Mouse (Mus musculus) forebrain, embryonic 11.5 days (tissue): Measurements from ENCODE around the gene Mfsd7a. TPM values are rescaled to one million over a fixed set of nuclear protein-coding genes. Genes with fewer than 3 reads are reported as not detected.

Experiments
- ATAC-seq: fragments of 200-750 bp; cut with Nextera tagmentation; replicated peaks from 2 replicates; pipeline ENCODE4 v1.8.0; 2017; ENCODE audit warnings: moderate TSS enrichment; ENCODE audit not compliant: low FRiP score
- DNase-seq: peaks from one replicate; pipeline ENCODE4 v3.0.0-alpha.2; 2017; ENCODE audit warnings: low spot score
- H3K27ac ChIP-seq: fragments of 300-500 bp; sonication (generic); 2 replicates; pipeline ENCODE4 v1.5.1; 2014; ENCODE audit warnings: low read depth, low read length
- H3K27me3 ChIP-seq: fragments of 300-500 bp; sonication (generic); 2 replicates; pipeline ENCODE4 v1.6.1; 2014; ENCODE audit warnings: mild to moderate bottlenecking, low read length, mixed read lengths; ENCODE audit not compliant: control insufficient read depth, insufficient read depth
- H3K36me3 ChIP-seq: fragments of 300-500 bp; sonication (generic); 2 replicates; pipeline ENCODE4 v1.6.1; 2014; ENCODE audit warnings: mild to moderate bottlenecking, low read length, moderate library complexity, mixed read lengths; ENCODE audit not compliant: control insufficient read depth, insufficient read depth
- H3K4me1 ChIP-seq: fragments of 300-500 bp; sonication (generic); replicated peaks from 2 replicates; pipeline ENCODE4 v1.6.1; 2014; ENCODE audit warnings: low read length, mixed read lengths; ENCODE audit not compliant: control insufficient read depth, insufficient read depth
- H3K4me2 ChIP-seq: fragments of 300-500 bp; sonication (generic); 2 replicates; pipeline ENCODE4 v1.6.1; 2014; ENCODE audit warnings: low read depth, mild to moderate bottlenecking, low read length, moderate library complexity, mixed read lengths; ENCODE audit not compliant: severe bottlenecking
- H3K4me3 ChIP-seq: fragments of 300-500 bp; sonication (generic); 2 replicates; pipeline ENCODE4 v1.5.1; 2014; ENCODE audit warnings: low read depth, low read length
- H3K9ac ChIP-seq: fragments of 300-500 bp; sonication (generic); 2 replicates; pipeline ENCODE4 v1.6.1; 2014; ENCODE audit warnings: low read length
- H3K9me3 ChIP-seq: fragments of 300-500 bp; sonication (generic); 2 replicates; pipeline ENCODE4 v1.6.1; 2016; ENCODE audit warnings: low read length, mixed read lengths; ENCODE audit not compliant: control insufficient read depth
- WGBS: fragments of 180-500 bp; shearing (Covaris S2); extraction: QIAGEN DNeasy Blood & Tissue Kit; methylation state at CpG from one replicate; pipeline ENCODE4 v1.1.7; 2014; 5-methylcytosine and 5-hydroxymethylcytosine counted together
- polyA plus RNA-seq: library from polyadenylated mRNA; unstranded; fragments of >200 nt; fragmentation: Nextera tagmentation; extraction: Ambion mirVana; gene quantifications from 2 replicates; pipeline ENCODE4 v1.2.1, GENCODE M21; 2014

Mfsd7a gene
- polyA plus RNA-seq, 1 experiment from 2014 or later: 0.16 TPM

DNA sequence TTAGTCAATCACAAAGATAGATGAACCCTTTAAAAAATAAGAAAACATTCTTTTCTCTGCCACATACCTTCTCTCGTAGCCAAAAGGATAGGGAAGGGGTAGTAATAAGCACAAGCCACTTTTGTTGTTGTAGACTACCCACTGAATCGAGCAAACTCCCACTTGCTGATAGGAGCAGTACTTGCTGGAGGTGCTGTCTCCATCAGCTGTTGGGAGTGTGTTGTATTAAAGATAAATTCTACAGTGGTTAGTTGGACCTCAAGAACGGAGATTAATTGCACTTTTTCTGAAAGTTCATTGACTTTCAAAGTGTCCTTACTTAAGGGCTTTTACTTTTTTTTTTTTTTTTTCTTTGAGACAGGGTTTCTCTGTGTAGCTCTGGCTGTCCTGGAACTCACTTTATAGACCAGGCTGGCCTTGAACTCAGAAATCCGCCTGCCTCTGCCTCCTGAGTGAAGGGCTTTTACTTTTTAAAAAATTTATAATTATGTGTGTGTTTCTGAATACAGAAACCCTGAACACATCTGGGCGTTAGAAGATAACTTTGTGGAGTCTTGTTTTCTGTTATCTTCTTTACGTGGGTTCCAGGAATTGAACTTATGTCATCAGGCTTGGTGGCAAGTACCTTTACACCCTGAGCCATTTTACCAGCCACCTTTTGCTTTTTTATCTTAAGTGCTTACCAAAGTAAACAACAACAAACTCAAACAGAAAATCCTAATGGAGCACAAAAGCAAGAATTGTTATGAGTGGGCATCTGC, 16.6 kb upstream of the Mfsd7a start:
- Histone ChIP-seq H3K4me3 (no peak overlapping the region), H3K36me3 (no peaks in the 10 kb centered on the region), H3K9me3 (no peaks in the 10 kb centered on the region), H3K4me1 (peaks cover 10% of the 10 kb centered on the region), H3K27me3 (no peaks in the 10 kb centered on the region), H3K9ac (no peak overlapping the region), H3K27ac (no peak overlapping the region), H3K4me2 (no peak overlapping the region)
- ATAC-seq (no peak), DNase-seq (no peak)
- 94% methylated on average over 6 of the region's 6 CpGs for WGBS

DNA sequence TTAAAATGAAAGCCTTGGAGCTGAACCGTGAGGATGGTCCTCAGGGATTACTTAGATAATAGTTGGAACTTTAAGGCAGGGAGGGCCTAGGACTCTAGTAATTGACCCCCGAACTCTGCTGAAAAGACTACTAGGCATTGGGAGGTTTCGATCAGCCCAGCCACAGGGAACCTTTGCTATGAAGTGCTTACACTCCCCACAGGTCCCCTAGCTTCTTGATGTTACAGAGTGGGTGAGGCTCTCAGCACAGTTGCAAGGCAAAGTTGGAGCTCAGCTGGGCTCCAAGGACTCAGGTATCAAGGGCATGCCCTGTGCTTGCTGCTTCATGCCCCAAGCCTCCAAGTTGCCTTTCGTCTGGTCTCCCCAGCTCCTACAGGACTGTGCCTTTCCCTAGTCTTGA, 13.8 kb upstream of the Mfsd7a start:
- DNase-seq (no peak), ATAC-seq (no peak)
- Histone ChIP-seq H3K4me3 (peak overlapping the region; percentile 90), H3K27me3 (no peaks in the 10 kb centered on the region), H3K9ac (peak overlapping the region; percentile 99), H3K4me1 (peaks cover 10% of the 10 kb centered on the region), H3K27ac (no peak overlapping the region), H3K4me2 (peak overlapping the region; percentile 96), H3K36me3 (no peaks in the 10 kb centered on the region), H3K9me3 (no peaks in the 10 kb centered on the region)
- 47% methylated on average over 4 of the region's 4 CpGs for WGBS

DNA sequence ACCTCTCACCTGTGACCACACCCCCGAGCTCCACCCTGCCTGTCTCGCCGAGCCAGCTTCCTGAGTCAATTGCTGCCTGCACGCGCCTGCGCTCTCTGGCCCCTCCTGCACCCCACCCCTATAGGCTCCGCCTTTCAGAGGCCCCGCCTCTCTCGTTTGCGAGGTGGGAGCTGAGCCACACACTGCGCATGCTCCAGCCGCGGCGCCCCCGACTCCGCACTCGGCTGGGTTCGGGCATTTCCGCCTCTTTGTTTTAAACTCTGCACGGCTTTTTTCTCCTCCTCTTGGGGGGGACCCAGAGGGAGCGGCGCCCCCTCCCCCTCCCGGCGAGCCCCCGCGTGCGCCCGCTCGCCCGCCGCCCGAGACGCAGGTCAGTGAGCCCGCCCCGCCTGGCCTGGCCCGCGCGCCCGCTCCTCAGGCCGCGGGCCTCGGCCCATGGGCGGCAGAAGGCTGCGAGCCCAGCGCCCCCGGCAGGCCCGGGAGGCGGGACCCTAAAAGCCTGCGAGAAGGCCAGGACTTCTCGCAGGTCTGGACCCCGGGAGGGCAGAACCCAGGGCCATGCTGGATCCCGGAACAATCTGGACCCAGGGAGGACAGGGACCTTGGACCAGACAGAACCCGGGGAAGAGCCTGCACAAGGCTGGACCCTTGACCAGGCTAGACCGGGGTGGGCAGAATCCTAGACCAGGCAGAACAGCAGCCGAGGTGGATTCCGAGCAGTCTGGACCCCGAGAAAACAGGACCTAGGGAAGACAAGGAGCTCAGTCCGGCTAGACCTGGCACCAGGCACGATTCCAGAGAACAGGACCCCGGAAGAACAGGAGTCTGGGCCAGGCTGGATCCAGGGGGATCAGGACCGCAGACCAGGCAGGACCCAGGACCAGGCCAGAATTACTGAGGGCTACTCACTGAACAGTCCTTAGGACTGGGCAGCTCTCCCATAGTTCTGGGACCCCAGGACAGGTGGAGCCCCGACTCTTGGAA, 12.7 kb upstream of the Mfsd7a start, which contains the start of gene Pcgf3:
TSS of gene Pcgf3 (plus strand) at position 151 of the 984 bp plus-strand sequence.
- H3K27me3 ChIP-seq: no peaks in the 10 kb centered on the region
- H3K9me3 ChIP-seq: no peaks in the 10 kb centered on the region
- ATAC-seq (peak; percentile 98), DNase-seq (peak; percentile 98)
- peak within 1 kb of the TSS; percentile 96 for H3K4me2 ChIP-seq
- peak within 1 kb of the TSS; percentile 90 for H3K4me3 ChIP-seq
- H3K27ac ChIP-seq: peak within 1 kb of the TSS; percentile 84
- no peaks in the 10 kb centered on the region for H3K36me3 ChIP-seq
- H3K4me1 ChIP-seq: peaks cover 10% of the 10 kb centered on the region
- WGBS: 1% methylated on average over 62 of the region's 62 CpGs
- H3K9ac ChIP-seq: peak within 1 kb of the TSS; percentile 99

DNA sequence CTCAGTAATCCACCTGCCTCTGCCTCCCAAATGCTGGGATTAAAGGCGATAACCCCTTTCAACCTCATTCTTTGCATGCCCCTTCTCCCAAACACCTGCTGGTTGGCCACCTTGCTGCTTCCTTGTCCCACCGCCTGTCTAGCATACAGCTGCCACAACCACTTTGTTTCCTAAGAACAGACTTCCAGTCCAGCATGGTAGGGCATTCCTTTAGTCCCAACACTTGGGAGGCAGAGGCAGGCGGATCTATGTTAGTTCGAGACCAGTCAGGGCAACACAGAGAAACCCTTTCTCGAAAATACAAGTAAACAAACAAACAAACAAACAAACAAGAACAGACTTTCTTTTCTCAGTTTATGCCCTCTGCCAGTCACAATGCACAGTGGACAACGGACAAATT, 11.8 kb upstream of the Mfsd7a start:
- H3K4me3 ChIP-seq: peak overlapping the region; percentile 90
- no peak overlapping the region for H3K27ac ChIP-seq
- H3K9ac ChIP-seq: peak overlapping the region; percentile 99
- no peaks in the 10 kb centered on the region for H3K27me3 ChIP-seq
- 43% methylated on average over 6 of the region's 6 CpGs for WGBS
- DNase-seq (no peak), ATAC-seq (0 out of 2 replicates have a peak, but pooled peaks have one; percentile 1)
- no peaks in the 10 kb centered on the region for H3K36me3 ChIP-seq
- H3K9me3 ChIP-seq: no peaks in the 10 kb centered on the region
- peak overlapping the region; percentile 57 for H3K4me2 ChIP-seq
- H3K4me1 ChIP-seq: peaks cover 10% of the 10 kb centered on the region

DNA sequence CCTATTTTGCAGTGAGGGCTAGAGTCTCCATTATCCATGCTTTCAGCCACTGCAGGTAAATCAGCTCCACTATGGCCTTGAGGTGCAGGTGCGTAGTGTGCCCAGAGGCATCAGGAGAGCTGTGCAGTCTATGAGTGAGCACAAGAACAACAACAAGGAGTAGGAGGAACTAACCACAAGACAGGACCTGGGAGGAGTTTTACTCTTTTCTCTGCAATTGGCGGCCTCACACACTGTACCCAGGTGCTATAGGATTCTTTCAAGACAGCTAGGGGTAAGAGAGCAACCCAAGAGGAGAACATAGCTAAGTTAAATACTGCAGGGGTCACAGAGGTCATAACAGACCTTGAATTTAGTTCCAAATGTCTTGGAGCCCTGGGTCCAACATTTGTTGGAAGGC, 10.0 kb upstream of the Mfsd7a start:
- H3K27me3 ChIP-seq: no peaks in the 10 kb centered on the region
- H3K4me3 ChIP-seq: no peak overlapping the region
- H3K4me1 ChIP-seq: peaks cover 9% of the 10 kb centered on the region
- ATAC-seq: no peak
- H3K36me3 ChIP-seq: no peaks in the 10 kb centered on the region
- no peak overlapping the region for H3K27ac ChIP-seq
- 74% methylated on average over 2 of the region's 2 CpGs for WGBS
- H3K4me2 ChIP-seq: no peak overlapping the region
- no peak for DNase-seq
- no peaks in the 10 kb centered on the region for H3K9me3 ChIP-seq
- no peak overlapping the region for H3K9ac ChIP-seq

DNA sequence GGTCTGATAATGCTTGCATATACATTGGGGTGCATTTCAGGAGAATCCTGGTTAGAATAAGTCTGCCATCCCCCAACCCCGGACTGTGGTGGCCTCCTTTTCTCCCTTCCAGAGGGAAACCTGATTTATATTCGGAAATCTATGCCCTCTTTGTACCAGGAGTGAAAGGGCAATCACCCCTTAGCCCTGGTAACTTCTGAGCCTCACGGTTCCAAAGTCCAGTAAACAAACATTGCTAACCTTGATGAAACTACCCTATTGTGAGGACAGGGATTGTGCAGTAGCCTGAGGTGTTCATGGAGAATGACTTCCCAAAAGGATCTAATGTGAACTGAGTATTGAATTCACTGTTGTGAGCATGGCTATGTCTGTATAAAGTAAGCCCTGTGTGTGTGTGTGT, 5.4 kb upstream of the Mfsd7a start:
- no peak overlapping the region for H3K4me2 ChIP-seq
- DNase-seq (no peak), ATAC-seq (no peak)
- WGBS: 38% methylated on average over 3 of the region's 3 CpGs
- H3K27me3 ChIP-seq: no peaks in the 10 kb centered on the region
- H3K27ac ChIP-seq: no peak overlapping the region
- no peaks in the 10 kb centered on the region for H3K4me1 ChIP-seq
- no peaks in the 10 kb centered on the region for H3K36me3 ChIP-seq
- H3K4me3 ChIP-seq: no peak overlapping the region
- H3K9me3 ChIP-seq: no peaks in the 10 kb centered on the region
- H3K9ac ChIP-seq: no peak overlapping the region

DNA sequence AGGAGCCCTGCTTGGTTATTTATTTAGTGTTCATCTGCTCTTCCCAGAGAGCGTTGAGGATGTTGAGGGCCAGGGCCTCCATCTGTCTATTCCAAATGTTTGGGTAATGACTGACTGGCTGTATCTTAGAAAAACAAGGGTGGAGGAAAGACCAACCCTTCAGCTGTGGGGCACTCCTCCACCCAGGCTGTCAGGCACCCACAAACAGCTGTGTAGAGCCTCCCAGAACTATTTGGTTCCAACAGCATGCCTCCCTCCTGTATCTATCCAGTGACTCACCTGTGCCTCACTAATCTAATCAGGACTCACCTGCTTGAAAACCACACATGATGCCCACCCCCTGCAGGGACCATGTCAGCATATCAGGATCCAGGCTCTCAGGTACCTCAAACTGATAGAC, 3.7 kb upstream of the Mfsd7a start:
- Histone ChIP-seq H3K9ac (no peak overlapping the region), H3K9me3 (no peaks in the 10 kb centered on the region), H3K4me3 (no peak overlapping the region), H3K4me2 (no peak overlapping the region), H3K36me3 (no peaks in the 10 kb centered on the region), H3K27me3 (peaks cover 2% of the 10 kb centered on the region; the same call in 1 of the 2 replicates), H3K4me1 (0 out of 2 replicates have a peak, but pooled peaks cover 3% of the 10 kb centered on the region), H3K27ac (no peak overlapping the region)
- DNase-seq: no peak
- WGBS: 96% methylated on average over 1 of the region's 1 CpGs
- no peak for ATAC-seq

DNA sequence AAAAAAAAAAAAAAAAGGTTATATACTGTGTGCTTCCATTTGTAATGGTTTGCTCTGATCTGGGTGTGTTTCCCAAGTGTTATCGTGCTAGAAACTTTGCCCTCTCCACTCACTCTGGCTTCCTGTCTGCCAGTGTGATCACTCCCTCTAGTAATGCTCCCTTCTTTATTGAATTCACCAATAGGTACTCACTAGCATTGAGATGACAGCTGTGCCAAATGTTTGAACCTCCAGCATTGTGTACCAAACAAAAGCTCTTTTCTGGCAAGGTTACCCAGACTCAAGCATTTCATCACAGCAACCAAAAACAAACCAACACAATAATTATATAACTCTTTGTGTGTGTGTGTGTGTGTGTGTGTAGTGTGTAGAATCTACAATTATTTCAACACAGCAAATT, 2.9 kb upstream of the Mfsd7a start:
- 79% methylated on average over 1 of the region's 1 CpGs for WGBS
- no peak overlapping the region for H3K9ac ChIP-seq
- peaks cover 2% of the 10 kb centered on the region; the same call in 1 of the 2 replicates for H3K27me3 ChIP-seq
- no peaks in the 10 kb centered on the region for H3K9me3 ChIP-seq
- H3K4me3 ChIP-seq: no peak overlapping the region
- no peak for DNase-seq
- no peak for ATAC-seq
- H3K4me2 ChIP-seq: no peak overlapping the region
- no peaks in the 10 kb centered on the region for H3K36me3 ChIP-seq
- H3K4me1 ChIP-seq: 0 out of 2 replicates have a peak, but pooled peaks cover 3% of the 10 kb centered on the region
- no peak overlapping the region for H3K27ac ChIP-seq
